Mouse (Mus musculus) kidney, adult 11 months (tissue): Measurements from ENCODE around the gene Mybbp1a.

Source experiments
- DNase-seq: peaks from one replicate; pipeline ENCODE4 v3.0.0; 2022

Gene Mybbp1a

GRCm38 (mm10) chr11:72447475-72447874, 6.3 kb downstream of the Mybbp1a start:
- DNase-seq, result no peak

GRCm38 (mm10) chr11:72452140-72452665, 11.0 kb downstream of the Mybbp1a start:
- no peak for DNase-seq

- no peak for DNase-seq
Measured at GRCm38 (mm10) chr11:72453105-72453953, 12.2 kb downstream of the Mybbp1a start.

- no peak for DNase-seq
Measured at GRCm38 (mm10) chr11:72455694-72456093, 14.5 kb downstream of the Mybbp1a start.

GRCm38 (mm10) chr11:72457995-72458496, 16.9 kb downstream of the Mybbp1a start:
- DNase-seq, result peak; percentile 69

- no peak for DNase-seq
Measured at GRCm38 (mm10) chr11:72458502-72458901, 17.3 kb downstream of the Mybbp1a start.

- DNase-seq, result no peak
Measured at GRCm38 (mm10) chr11:72461500-72461981, 20.4 kb downstream of the Mybbp1a start.

GRCm38 (mm10) chr11:72464821-72465220, 23.7 kb downstream of the Mybbp1a start:
- no peak for DNase-seq

- no peak for DNase-seq
Measured at GRCm38 (mm10) chr11:72465978-72466693, 25.0 kb downstream of the Mybbp1a start.

- DNase-seq, result no peak
Measured at GRCm38 (mm10) chr11:72466694-72467507, 25.7 kb downstream of the Mybbp1a start.

- DNase-seq, result no peak
Measured at GRCm38 (mm10) chr11:72468525-72468924, 27.4 kb downstream of the Mybbp1a start.

GRCm38 (mm10) chr11:72469217-72469616, 28.1 kb downstream of the Mybbp1a start:
- DNase-seq, result peak; percentile 81

GRCm38 (mm10) chr11:72470004-72470403, 28.8 kb downstream of the Mybbp1a start:
- no peak for DNase-seq

GRCm38 (mm10) chr11:72471381-72471780, 30.2 kb downstream of the Mybbp1a start:
- DNase-seq, result no peak

GRCm38 (mm10) chr11:72473540-72473939, 32.4 kb downstream of the Mybbp1a start:
- no peak for DNase-seq

- DNase-seq, result peak; percentile 63
Measured at GRCm38 (mm10) chr11:72474926-72475325, 33.8 kb downstream of the Mybbp1a start.

GRCm38 (mm10) chr11:72475408-72475807, 34.3 kb downstream of the Mybbp1a start:
- no peak for DNase-seq

GRCm38 (mm10) chr11:72476074-72476625, 35.0 kb downstream of the Mybbp1a start:
- no peak for DNase-seq

GRCm38 (mm10) chr11:72477182-72477581, 36.0 kb downstream of the Mybbp1a start:
- no peak for DNase-seq

GRCm38 (mm10) chr11:72477653-72478052, 36.5 kb downstream of the Mybbp1a start:
- DNase-seq, result no peak

- no peak for DNase-seq
Measured at GRCm38 (mm10) chr11:72478228-72478627, 37.1 kb downstream of the Mybbp1a start.

- DNase-seq, result no peak
Measured at GRCm38 (mm10) chr11:72479499-72479898, 38.3 kb downstream of the Mybbp1a start.
